Mouse (Mus musculus): ENCODE data around the gene Tmc6. TPM values are rescaled to one million over a fixed set of nuclear protein-coding genes. Genes with fewer than 3 reads are reported as not detected.

Tmc6 gene
- polyA plus RNA-seq, 1 experiment, result 4.3 TPM

GRCm38 (mm10) chr11:117766275-117766674 is 15.7 kb downstream of the Tmc6 start:
- TF ChIP-seq POLR2A (IDR thresholded peaks at IDR 0.05; ENCODE audit: borderline replicate concordance, extremely low read depth, insufficient read depth, insufficient read length, poor library complexity, severe bottlenecking) (no peak), CTCF (IDR thresholded peaks at IDR 0.05; ENCODE audit: borderline replicate concordance, extremely low read depth, insufficient read depth, insufficient read length) (no peak)
- no peak for DNase-seq (ENCODE audit: low read depth)

DNA sequence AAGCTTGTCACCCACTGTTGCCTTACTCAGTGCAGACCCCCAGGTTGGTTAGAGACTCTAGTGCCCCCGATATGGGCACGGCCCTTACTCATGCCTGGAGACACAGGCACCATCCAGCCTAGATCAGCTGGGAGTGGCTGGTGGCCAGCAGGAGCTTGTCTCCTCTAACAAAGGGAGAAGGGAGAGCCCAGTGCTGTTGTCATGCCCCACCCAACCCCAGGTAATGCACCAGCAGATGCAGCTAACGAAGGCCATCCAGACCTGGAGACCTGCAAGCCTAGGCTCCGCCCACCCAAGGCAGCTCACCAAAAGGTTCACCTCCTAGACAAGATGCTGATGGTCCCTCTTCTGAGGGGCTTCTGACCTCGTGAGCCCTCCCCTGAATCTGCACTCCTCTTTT is 16.6 kb downstream of the Tmc6 start:
- no peak for DNase-seq (ENCODE audit: low read depth)

GRCm38 (mm10) chr11:117764319-117764718 is 17.7 kb downstream of the Tmc6 start:
- DNase-seq (ENCODE audit: low read depth), result no peak
- TF ChIP-seq CTCF (IDR thresholded peaks at IDR 0.05; ENCODE audit: borderline replicate concordance, extremely low read depth, insufficient read depth, insufficient read length) (no peak), POLR2A (IDR thresholded peaks at IDR 0.05; ENCODE audit: borderline replicate concordance, extremely low read depth, insufficient read depth, insufficient read length, poor library complexity, severe bottlenecking) (no peak)

More for the DNA sequence above, 16.6 kb downstream of the Tmc6 start:
- TF ChIP-seq POLR2A (IDR thresholded peaks at IDR 0.05; ENCODE audit: borderline replicate concordance, extremely low read depth, insufficient read depth, insufficient read length, poor library complexity, severe bottlenecking), result no peak

- no peak for DNase-seq (ENCODE audit: low read depth)
- TF ChIP-seq POLR2A (IDR thresholded peaks at IDR 0.05; ENCODE audit: borderline replicate concordance, extremely low read depth, insufficient read depth, insufficient read length, poor library complexity, severe bottlenecking) (no peak), CTCF (IDR thresholded peaks at IDR 0.05; ENCODE audit: borderline replicate concordance, extremely low read depth, insufficient read depth, insufficient read length) (no peak)
Observed at GRCm38 (mm10) chr11:117762246-117762645, 19.8 kb downstream of the Tmc6 start.

GRCm38 (mm10) chr11:117761801-117762200 is 20.2 kb downstream of the Tmc6 start:
- no peak for DNase-seq (ENCODE audit: low read depth)
- TF ChIP-seq CTCF (IDR thresholded peaks at IDR 0.05; ENCODE audit: borderline replicate concordance, extremely low read depth, insufficient read depth, insufficient read length) (no peak), POLR2A (IDR thresholded peaks at IDR 0.05; ENCODE audit: borderline replicate concordance, extremely low read depth, insufficient read depth, insufficient read length, poor library complexity, severe bottlenecking) (no peak)

DNA sequence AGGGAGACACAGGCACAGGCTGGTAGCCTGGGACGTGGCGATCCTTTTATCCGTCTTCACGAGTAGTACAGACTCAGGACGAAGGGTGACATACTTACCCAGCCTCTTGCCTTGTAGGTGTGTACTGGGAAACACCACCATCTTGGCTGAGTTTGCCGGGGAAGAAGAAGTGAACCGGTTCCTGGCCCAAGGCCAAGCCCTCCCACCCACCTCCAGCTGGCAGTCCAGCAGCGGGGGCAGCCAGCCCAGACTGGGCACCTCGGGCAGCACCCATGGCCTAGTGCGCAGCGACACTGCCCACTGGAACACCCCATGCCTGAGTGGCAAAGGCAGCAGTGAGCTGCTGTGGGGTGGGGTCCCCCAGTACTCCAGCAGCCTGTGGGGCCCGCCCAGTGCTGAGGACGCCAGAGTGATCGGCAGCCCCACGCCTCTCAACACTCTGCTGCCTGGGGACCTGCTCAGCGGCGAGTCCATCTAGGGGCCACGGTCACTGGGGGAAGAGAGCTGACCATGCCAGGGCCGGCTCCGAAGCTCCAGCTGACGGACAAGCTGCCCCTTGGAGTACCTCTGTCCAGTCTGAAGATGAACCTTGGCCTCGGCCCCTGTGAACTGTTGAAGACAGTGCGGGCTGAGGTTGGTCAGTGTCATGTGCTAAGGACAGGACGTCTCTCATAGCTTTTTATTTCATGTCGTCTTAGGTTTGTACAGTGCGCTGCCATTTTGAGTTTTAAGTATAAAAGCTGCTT is 21.5 kb downstream of the Tmc6 start:
- no peak for TF ChIP-seq CTCF (IDR thresholded peaks at IDR 0.05; ENCODE audit: borderline replicate concordance, extremely low read depth, insufficient read depth, insufficient read length)
- no peak for TF ChIP-seq POLR2A (IDR thresholded peaks at IDR 0.05; ENCODE audit: borderline replicate concordance, extremely low read depth, insufficient read depth, insufficient read length, poor library complexity, severe bottlenecking)
- DNase-seq (ENCODE audit: low read depth), result no peak

- TF ChIP-seq POLR2A (IDR thresholded peaks at IDR 0.05; ENCODE audit: borderline replicate concordance, extremely low read depth, insufficient read depth, insufficient read length, poor library complexity, severe bottlenecking), result no peak
- no peak for TF ChIP-seq CTCF (IDR thresholded peaks at IDR 0.05; ENCODE audit: borderline replicate concordance, extremely low read depth, insufficient read depth, insufficient read length)
- no peak for DNase-seq (ENCODE audit: low read depth)
Observed at GRCm38 (mm10) chr11:117759267-117759666, 22.7 kb downstream of the Tmc6 start.

DNA sequence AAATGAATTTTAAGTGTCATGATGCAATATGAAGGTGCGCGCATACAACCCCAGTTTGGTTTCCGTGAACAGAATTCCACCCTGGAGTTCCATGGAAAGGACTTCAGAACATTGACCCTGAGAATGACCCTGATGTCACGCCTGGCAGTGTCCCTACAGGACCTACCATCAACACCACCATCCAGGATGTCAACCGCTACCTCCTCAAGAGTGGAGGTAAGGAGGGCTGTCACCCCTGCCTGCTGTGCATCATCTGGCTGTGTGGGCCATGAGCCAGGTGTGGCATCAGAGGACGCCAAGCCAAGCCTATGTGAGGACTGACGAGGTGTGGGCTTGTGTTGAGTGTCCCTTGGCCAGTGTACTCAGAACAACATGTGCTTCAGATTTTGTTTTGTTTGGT is 26.1 kb downstream of the Tmc6 start:
- no peak for DNase-seq (ENCODE audit: low read depth)

GRCm38 (mm10) chr11:117751544-117751943 is 30.5 kb downstream of the Tmc6 start:
- TF ChIP-seq CTCF (IDR thresholded peaks at IDR 0.05; ENCODE audit: borderline replicate concordance, extremely low read depth, insufficient read depth, insufficient read length) (no peak), POLR2A (IDR thresholded peaks at IDR 0.05; ENCODE audit: borderline replicate concordance, extremely low read depth, insufficient read depth, insufficient read length, poor library complexity, severe bottlenecking) (no peak)
- no peak for DNase-seq (ENCODE audit: low read depth)

More for the DNA sequence above, 26.1 kb downstream of the Tmc6 start:
- no peak for TF ChIP-seq CTCF (IDR thresholded peaks at IDR 0.05; ENCODE audit: borderline replicate concordance, extremely low read depth, insufficient read depth, insufficient read length)
- TF ChIP-seq POLR2A (IDR thresholded peaks at IDR 0.05; ENCODE audit: borderline replicate concordance, extremely low read depth, insufficient read depth, insufficient read length, poor library complexity, severe bottlenecking), result no peak

DNA sequence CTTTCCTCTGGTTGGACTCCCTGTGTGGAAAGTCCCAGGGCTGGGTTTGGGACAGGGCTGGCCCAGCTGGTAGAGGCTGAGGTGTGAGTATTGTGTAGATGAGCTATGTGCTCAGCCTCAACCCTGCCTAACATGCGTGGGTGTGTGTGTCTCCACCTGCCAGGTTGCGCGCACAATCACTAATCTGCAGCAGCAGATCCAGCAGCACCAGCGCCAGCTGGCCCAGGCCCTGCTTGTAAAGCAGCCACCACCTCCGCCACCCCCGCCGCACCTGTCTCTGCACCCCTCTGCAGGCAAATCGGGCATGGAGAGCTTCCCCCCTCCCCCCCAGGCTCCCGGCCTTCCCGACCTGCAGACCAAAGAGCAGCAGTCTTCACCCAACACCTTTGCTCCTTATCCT is 32.6 kb downstream of the Tmc6 start:
- TF ChIP-seq CTCF (IDR thresholded peaks at IDR 0.05; ENCODE audit: borderline replicate concordance, extremely low read depth, insufficient read depth, insufficient read length) (no peak), POLR2A (IDR thresholded peaks at IDR 0.05; ENCODE audit: borderline replicate concordance, extremely low read depth, insufficient read depth, insufficient read length, poor library complexity, severe bottlenecking) (no peak)
- no peak for DNase-seq (ENCODE audit: low read depth)

- no peak for TF ChIP-seq CTCF (IDR thresholded peaks at IDR 0.05; ENCODE audit: borderline replicate concordance, extremely low read depth, insufficient read depth, insufficient read length)
- TF ChIP-seq POLR2A (IDR thresholded peaks at IDR 0.05; ENCODE audit: borderline replicate concordance, extremely low read depth, insufficient read depth, insufficient read length, poor library complexity, severe bottlenecking), result no peak
- DNase-seq (ENCODE audit: low read depth), result no peak
Observed at GRCm38 (mm10) chr11:117748628-117749027, 33.4 kb downstream of the Tmc6 start.

DNA sequence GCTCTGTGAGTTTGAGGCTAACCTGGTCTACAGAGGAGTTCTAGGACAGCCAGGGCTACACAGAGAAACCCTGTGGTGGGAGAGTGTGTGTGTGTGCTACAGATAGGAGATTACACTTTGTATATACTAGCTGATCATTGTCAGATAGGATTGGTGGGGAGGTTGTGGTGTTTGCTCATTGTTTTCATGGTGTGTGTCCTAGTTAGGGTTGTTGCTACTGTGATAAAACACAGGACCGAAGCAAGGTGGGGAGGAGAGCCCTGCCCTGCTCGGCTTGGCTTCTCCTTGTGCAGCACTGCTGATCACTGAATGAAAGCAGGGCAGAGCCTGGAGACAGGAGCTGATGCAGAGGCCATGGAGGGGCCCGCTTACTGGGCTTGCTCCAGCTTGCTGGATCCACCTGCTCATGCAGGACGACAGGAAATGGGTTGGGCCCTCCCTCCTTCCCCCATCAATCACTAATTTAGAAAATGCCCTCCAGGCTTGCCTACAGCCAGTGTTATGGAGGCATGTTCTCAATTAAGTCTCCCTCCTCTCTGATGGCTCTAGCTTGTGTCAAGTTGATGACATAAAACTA is 38.5 kb downstream of the Tmc6 start:
- TF ChIP-seq POLR2A (IDR thresholded peaks at IDR 0.05; ENCODE audit: borderline replicate concordance, extremely low read depth, insufficient read depth, insufficient read length, poor library complexity, severe bottlenecking) (no peak), CTCF (IDR thresholded peaks at IDR 0.05; ENCODE audit: borderline replicate concordance, extremely low read depth, insufficient read depth, insufficient read length) (no peak)
- DNase-seq (ENCODE audit: low read depth), result no peak

Measured in brain, embryonic 14.5 days (tissue).